Mouse (Mus musculus) inflammation-experienced regulatory T-cells, adult 16 weeks (primary cell): Measurements from ENCODE around the gene Fam183b. TPM values are rescaled to one million over a fixed set of nuclear protein-coding genes. Genes with fewer than 3 reads are reported as not detected.

ENCODE experiments used
- polyA plus RNA-seq: library from polyadenylated mRNA; unstranded; fragments of 100-300 nt; shearing (Covaris generic); gene quantifications from one replicate; pipeline ENCODE4 v1.2.1, GENCODE M21; 2017

Gene Fam183b
- polyA plus RNA-seq, result not detected

DNA sequence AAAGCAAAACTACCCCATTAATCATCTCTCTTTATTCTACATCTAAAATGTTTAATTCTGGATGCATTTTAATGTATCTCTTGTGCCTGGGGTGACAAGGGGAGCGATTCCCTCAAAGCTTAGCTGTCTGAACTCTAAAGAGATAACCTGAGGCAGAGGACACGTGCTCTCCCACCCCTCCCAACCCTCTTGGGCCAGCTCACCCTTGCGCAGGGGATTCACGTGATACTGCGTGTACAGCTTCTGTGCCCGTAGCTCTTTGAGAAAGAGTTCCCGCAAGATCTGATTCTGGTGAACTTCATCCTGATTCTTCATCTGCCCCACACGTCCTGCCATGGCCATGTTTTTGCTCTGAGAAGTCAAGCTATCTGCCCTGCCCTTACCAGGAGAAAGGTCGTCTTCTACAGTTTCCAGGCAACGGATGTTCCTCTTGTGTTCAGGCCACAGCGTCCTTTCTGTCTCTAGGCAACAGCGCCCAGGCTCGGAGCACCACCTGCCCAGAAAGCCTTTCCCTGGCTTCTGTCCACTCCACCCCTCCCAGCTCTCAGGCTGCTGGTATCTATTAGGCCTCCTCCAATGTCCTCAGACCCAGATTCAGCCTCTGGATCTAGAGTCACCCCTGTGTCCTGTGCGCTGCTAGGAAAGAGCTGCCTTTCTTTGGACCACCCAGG lies at the start of gene Fam183b:
TSS of gene Fam183b (minus strand) at position 403 of the 671 bp plus-strand sequence.

DNA sequence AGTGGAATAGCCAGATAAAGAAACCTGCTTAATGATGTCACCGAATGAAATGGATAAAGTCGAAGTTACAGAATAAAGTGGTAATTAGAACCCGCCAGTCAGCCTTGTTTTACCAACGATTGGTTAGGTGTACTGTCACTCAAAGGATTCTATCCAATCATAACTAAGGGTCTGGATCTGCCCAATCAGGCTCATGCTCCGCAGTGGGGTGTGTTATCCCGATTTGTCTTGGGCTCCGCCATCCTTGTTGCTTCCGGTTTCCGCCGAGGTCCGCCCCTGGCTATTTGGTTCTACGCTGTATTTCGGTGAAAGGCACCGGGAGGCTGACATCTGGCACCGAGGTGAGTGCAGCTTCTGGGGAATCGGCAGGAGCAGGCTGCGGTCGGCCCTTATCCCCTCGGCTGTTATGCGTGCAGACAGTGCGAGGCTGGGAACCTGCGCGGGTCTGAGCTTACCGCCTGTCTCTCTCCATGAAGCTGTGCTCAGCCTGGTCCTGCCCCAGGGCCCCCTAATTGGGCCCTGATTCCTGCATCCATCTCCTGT lies 45.2 kb upstream of the Fam183b start, which contains the start of gene Gm12258:
TSS of gene Gm12258 (plus strand) at position 240 of the 543 bp plus-strand sequence.

DNA sequence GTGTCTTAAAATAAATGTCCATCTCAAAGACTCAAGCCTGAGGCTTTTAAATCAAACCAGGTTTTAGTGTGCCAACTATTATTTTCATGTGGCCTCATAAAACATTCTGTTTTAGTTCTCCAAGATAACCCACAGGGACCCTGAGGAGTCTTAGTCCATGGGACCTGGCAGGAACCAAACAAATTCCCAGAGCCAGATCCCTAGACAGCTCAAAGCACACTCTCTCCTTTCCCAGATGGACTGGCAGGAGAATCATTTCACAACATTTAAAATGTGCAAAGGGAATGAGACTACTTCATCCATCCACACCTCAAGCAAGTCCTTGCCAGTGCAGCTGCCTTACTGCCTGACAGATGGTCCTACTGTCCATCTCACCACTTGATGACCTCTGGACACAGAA lies 37.2 kb upstream of the Fam183b start, which contains the start of gene Olfr311:
TSS of gene Olfr311 (plus strand) at position 301 of the 400 bp plus-strand sequence.

DNA sequence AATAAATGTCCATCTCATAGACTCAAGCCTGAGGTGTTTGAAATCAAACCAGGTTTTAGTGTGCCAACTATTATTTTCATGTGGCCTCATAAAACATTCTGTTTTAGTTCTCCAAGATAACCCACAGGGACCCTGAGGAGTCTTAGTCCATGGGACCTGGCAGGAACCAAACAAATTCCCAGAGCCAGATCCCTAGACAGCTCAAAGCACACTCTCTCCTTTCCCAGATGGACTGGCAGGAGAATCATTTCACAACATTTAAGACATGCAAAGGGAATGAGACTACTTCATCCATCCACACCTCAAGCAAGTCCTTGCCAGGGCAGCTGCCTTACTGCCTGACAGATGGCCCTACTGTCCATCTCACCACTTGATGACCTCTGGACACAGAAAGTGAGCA lies 27.2 kb upstream of the Fam183b start, which contains the start of gene Olfr312:
TSS of gene Olfr312 (plus strand) at position 301 of the 400 bp plus-strand sequence.

DNA sequence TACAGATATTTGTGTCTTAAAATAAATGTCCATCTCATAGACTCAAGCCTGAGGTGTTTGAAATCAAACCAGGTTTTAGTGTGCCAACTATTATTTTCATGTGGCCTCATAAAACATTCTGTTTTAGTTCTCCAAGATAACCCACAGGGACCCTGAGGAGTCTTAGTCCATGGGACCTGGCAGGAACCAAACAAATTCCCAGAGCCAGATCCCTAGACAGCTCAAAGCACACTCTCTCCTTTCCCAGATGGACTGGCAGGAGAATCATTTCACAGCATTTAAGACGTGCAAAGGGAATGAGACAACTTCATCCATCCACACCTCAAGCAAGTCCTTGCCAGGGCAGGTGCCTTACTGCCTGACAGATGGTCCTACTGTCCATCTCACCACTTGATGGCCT lies 12.9 kb upstream of the Fam183b start, which contains the start of gene Olfr313:
TSS of gene Olfr313 (plus strand) at position 301 of the 400 bp plus-strand sequence.

DNA sequence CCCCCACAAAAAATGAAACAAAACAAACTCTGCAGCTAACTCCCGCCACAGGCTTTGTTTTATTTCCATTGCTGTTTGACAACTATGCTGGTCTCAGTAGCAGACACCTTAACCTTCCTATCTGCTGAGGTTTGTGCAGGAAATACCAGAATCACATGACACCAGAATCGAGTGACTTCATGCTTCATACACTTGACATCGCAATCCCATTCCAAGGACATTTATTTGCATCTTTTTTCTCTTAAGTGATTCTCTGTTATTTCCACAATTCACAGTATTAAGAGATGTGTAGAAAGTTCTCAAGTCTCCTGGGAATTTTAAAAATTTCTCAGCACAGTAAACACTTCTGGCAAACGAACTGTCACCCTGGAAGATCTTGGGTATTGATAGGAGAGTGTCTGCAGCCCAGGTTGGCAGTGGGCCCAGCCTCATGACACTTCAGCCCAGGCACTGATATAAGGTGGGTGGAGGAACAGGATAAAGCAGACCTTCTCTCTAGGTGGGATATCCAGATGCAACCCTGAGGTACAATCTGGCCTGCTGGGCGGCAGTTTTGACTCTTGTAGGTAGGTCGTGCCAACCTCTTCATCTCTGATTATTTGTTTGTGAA lies 19.2 kb downstream of the Fam183b start, which contains the start of gene Olfr314:
TSS of gene Olfr314 (plus strand) at position 473 of the 610 bp plus-strand sequence.

DNA sequence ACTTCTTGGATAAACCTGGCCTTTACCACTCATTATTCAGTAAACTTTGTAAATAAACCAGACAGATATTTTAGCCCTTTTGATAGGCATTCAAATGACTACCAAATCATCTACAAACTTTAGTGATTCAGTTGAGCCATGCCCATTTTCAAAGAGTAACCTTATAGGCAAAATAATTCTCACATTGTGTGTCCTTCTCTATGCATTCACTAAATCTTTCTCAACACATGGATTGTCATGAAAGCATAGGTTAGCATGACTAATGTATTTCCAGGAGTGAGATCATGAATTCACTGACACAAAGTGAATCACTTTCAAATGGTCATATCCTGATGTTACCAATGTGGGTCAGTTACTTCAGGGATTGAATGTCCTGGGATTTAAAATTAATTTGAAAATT lies 28.9 kb downstream of the Fam183b start, which contains the start of gene Olfr315:
TSS of gene Olfr315 (plus strand) at position 301 of the 400 bp plus-strand sequence.

DNA sequence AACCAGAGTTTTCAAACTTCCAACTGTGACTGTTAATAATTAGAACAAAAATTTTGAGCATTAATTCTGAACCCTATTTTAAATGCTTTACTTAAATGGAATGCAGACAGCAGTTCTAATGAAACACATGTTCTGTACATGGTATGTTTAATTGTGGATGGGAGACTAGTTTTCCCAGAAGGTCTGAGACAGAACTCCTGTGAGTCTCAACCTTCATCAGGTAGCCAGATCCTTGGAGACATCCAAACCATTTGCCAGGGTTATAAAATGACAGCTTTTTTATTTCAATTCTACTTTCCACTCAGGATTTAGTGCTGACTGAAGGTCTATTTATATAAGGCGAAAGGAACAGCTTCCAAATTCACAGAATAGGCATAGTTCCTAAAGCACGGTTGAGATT lies 49.3 kb downstream of the Fam183b start, which contains the start of gene Olfr316:
TSS of gene Olfr316 (plus strand) at position 301 of the 400 bp plus-strand sequence.

Other genes starting within 250 kb of the Fam183b start
- not detected for gene Olfr328, start 246.3 kb downstream of the Fam183b start, polyA plus RNA-seq
- gene Olfr224, start 231.4 kb downstream of the Fam183b start, polyA plus RNA-seq, result 0.26 TPM
- not detected for gene Olfr325, start 224.2 kb downstream of the Fam183b start, polyA plus RNA-seq
- gene Olfr324, start 206.8 kb downstream of the Fam183b start, polyA plus RNA-seq, result not detected
- not detected for gene 2210407C18Rik, start 185.9 kb downstream of the Fam183b start, polyA plus RNA-seq
- not detected for gene Olfr323, start 171.5 kb downstream of the Fam183b start, polyA plus RNA-seq
- not detected for gene Trim58, start 161.5 kb downstream of the Fam183b start, polyA plus RNA-seq
- not detected for gene Olfr322, start 143.2 kb downstream of the Fam183b start, polyA plus RNA-seq
- not detected for gene Olfr320, start 120.9 kb downstream of the Fam183b start, polyA plus RNA-seq
- not detected for gene Olfr319, start 102.8 kb downstream of the Fam183b start, polyA plus RNA-seq
- gene Olfr318, start 77.9 kb downstream of the Fam183b start, polyA plus RNA-seq, result not detected
- gene Olfr317, start 62.7 kb downstream of the Fam183b start, polyA plus RNA-seq, result not detected
- gene Olfr316, start 49.2 kb downstream of the Fam183b start, polyA plus RNA-seq, result not detected
- gene Olfr315, start 28.8 kb downstream of the Fam183b start, polyA plus RNA-seq, result not detected
- gene Olfr314, start 19.0 kb downstream of the Fam183b start, polyA plus RNA-seq, result not detected
- not detected for gene Olfr313, start 13.0 kb upstream of the Fam183b start, polyA plus RNA-seq
- gene Olfr312, start 27.3 kb upstream of the Fam183b start, polyA plus RNA-seq, result not detected
- not detected for gene Olfr311, start 37.3 kb upstream of the Fam183b start, polyA plus RNA-seq
- gene Gm12258, start 45.2 kb upstream of the Fam183b start, polyA plus RNA-seq, result 14.7 TPM
- 16.0 TPM for gene 2810021J22Rik, start 65.3 kb upstream of the Fam183b start, polyA plus RNA-seq
- 16.8 TPM for gene Zfp39, start 102.3 kb upstream of the Fam183b start, polyA plus RNA-seq
- not detected for gene Btnl10, start 115.9 kb upstream of the Fam183b start, polyA plus RNA-seq
- 12.3 TPM for gene Rnf187, start 137.0 kb upstream of the Fam183b start, polyA plus RNA-seq
- 17.8 TPM for gene Hist3h2ba, start 147.0 kb upstream of the Fam183b start, polyA plus RNA-seq
- gene Hist3h2a, start 152.7 kb upstream of the Fam183b start, polyA plus RNA-seq, result 23.3 TPM
- 0.11 TPM for gene Trim17, start 152.7 kb upstream of the Fam183b start, polyA plus RNA-seq
- gene Trim11, start 176.1 kb upstream of the Fam183b start, polyA plus RNA-seq, result 45.5 TPM